Mouse (Mus musculus): Measurements from ENCODE around the gene Adgrf5.

DNA sequence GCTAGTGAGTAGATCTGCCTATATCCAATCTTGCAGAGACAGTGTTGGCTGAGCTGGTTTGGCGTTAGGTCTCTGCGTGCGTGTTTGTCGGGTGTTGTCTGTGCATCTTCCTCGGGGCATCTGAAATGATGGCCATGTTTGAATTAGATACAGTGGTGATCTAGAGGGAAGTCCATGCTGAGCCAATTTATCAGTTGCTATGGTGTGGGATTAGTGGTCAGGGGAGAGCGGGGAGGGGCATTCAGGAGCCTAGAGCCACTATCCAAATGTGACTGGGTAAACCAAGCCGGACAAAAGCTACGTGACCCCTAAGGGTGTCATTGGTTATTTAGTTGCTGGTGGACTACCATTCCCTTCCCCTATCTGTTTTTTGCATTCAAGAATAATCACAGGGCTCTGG is 33.4 kb downstream of the Adgrf5 start:
- no peak for TF ChIP-seq CTCF (IDR thresholded peaks at IDR 0.05; ENCODE audit: borderline replicate concordance, insufficient read depth, low read depth, low read length)
- TF ChIP-seq POLR2A (IDR thresholded peaks at IDR 0.05; ENCODE audit: borderline replicate concordance, insufficient read depth, low read length), result no peak

All from cerebellum, adult 2 months (tissue).